Mouse (Mus musculus) stomach, postnatal 0 days (tissue): ENCODE data around the gene Atp8b4.

Experiments
- CTCF ChIP-seq: IDR thresholded peaks from 2 replicates; pipeline ENCODE4 v1.5.1; 2016; ENCODE audit warnings: antibody characterized with exemption, low read depth, mild to moderate bottlenecking, moderate library complexity
- EP300 ChIP-seq: optimal IDR thresholded peaks from 2 replicates; pipeline ENCODE3; 2016; ENCODE audit warnings: antibody characterized with exemption

- TF ChIP-seq CTCF: no peak
- no peak for TF ChIP-seq EP300
Observed at GRCm38 (mm10) chr2:126458661-126459060, 41.8 kb downstream of the Atp8b4 start.
